28 mouse cellular contexts compared by ENCODE assay signal in the genomic region with DNA sequence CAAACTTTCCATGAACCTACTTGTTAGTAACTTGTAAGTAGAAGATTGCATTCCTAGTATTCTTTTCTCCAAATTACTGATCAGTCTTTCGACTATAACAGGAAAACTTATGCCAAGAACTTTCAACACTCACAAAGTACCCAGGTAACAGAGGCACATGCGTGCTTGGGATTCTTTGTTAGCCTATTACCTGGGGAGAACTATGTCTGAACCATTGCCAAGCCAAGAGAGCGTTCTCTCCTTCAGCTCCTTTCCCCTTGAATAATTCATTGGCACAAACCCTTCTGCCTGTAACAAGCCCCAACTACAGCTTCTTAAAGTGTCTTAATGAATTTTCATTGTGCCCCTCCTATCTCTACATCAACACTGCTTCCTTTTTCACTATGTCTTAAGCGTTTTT. TPM values are rescaled to one million over a fixed set of nuclear protein-coding genes. Genes with fewer than 3 reads are reported as not detected.
DNase-seq lines count a peak whose midpoint lies in the region; ATAC-seq lines count a peak whose summit lies in the region.
"Had no signal": no experiment of that assay in that cellular context is flagged by ENCODE, and none has a peak within 500 bp of the region (broad histone marks: within the 10 kb centered on the region; RNA-seq: fewer than 3 reads in every experiment).

No protein-coding gene starts in this region.

- H3K9ac ChIP-seq in embryonic facial prominence, embryonic 14.5 days (ENCODE audit: low read depth, low read length) = no peak overlapping the region
- H3K9ac ChIP-seq: forebrain, postnatal 0 days; heart, embryonic 15.5 days; hindbrain, embryonic 13.5 days; limb, embryonic 15.5 days; liver, embryonic 15.5 days; midbrain, embryonic 12.5 days; neural tube, embryonic 15.5 days had no signal

- H3K4me3 ChIP-seq in embryonic facial prominence, embryonic 14.5 days (ENCODE audit: low read depth, low read length) = no peak overlapping the region
- H3K4me3 ChIP-seq in embryonic facial prominence, embryonic 10.5 days = no peak overlapping the region
- H3K4me3 ChIP-seq: forebrain, embryonic 10.5 days; heart, embryonic 15.5 days; hindbrain, embryonic 13.5 days; limb, embryonic 15.5 days; liver, embryonic 15.5 days; midbrain, embryonic 12.5 days; neural tube, embryonic 15.5 days had no signal

- no peaks in the 10 kb centered on the region for H3K4me1 ChIP-seq in embryonic facial prominence, embryonic 14.5 days (ENCODE audit: control insufficient read depth, insufficient read depth, low read length)
- no peaks in the 10 kb centered on the region for H3K4me1 ChIP-seq in embryonic facial prominence, embryonic 10.5 days
- H3K4me1 ChIP-seq: limb, embryonic 15.5 days; liver, embryonic 15.5 days; neural tube, embryonic 15.5 days had no signal

- whole genome bisulfite sequencing in embryonic facial prominence, embryonic 14.5 days = 53% methylated on average over 4 of the region's 4 CpGs
- WGBS in embryonic facial prominence, embryonic 10.5 days = 72% methylated on average over 4 of the region's 4 CpGs

- H3K27ac ChIP-seq in embryonic facial prominence, embryonic 14.5 days (replicated peaks; ENCODE audit: low read depth, low read length) = no peak overlapping the region
- no peak overlapping the region for H3K27ac ChIP-seq in embryonic facial prominence, embryonic 10.5 days (replicated peaks)
- H3K27ac ChIP-seq: forebrain, embryonic 10.5 days; heart, embryonic 15.5 days; hindbrain, embryonic 13.5 days; limb, embryonic 15.5 days; liver, embryonic 15.5 days; midbrain, embryonic 12.5 days; neural tube, embryonic 15.5 days had no signal

- H3K27me3 ChIP-seq in embryonic facial prominence, embryonic 14.5 days (replicated peaks; ENCODE audit: control insufficient read depth, insufficient read depth, low read length) = no peaks in the 10 kb centered on the region
- H3K27me3 ChIP-seq in embryonic facial prominence, embryonic 10.5 days (replicated peaks; ENCODE audit: low read depth, poor library complexity, severe bottlenecking) = no peaks in the 10 kb centered on the region
- H3K27me3 ChIP-seq: heart, embryonic 15.5 days; limb, embryonic 15.5 days; liver, embryonic 15.5 days; neural tube, embryonic 15.5 days had no signal

- H3K9me3 ChIP-seq in embryonic facial prominence, embryonic 14.5 days (ENCODE audit: control insufficient read depth, low read length) = no peaks in the 10 kb centered on the region
- H3K9me3 ChIP-seq in embryonic facial prominence, embryonic 10.5 days = no peaks in the 10 kb centered on the region
- H3K9me3 ChIP-seq: forebrain, embryonic 10.5 days; heart, embryonic 15.5 days; hindbrain, embryonic 13.5 days; limb, embryonic 15.5 days; liver, embryonic 15.5 days; midbrain, embryonic 12.5 days; neural tube, embryonic 15.5 days had no signal

- no peak for ATAC-seq in embryonic facial prominence, embryonic 14.5 days (ENCODE audit: low read depth)
- ATAC-seq: forebrain, postnatal 0 days had no signal

- H3K36me3 ChIP-seq in embryonic facial prominence, embryonic 14.5 days (ENCODE audit: control insufficient read depth, insufficient read depth, low read length) = no peaks in the 10 kb centered on the region
- H3K36me3 ChIP-seq in embryonic facial prominence, embryonic 10.5 days (replicated peaks) = no peaks in the 10 kb centered on the region
- H3K36me3 ChIP-seq: forebrain, embryonic 10.5 days; heart, embryonic 15.5 days; hindbrain, embryonic 13.5 days; limb, embryonic 15.5 days; liver, embryonic 15.5 days; midbrain, embryonic 12.5 days; neural tube, embryonic 15.5 days had no signal

- peak; percentile 56 for DNase-seq in embryonic facial prominence, embryonic 14.5 days (ENCODE audit: low spot score)
- no peak for DNase-seq in embryonic facial prominence, embryonic 10.5 days (ENCODE audit: low spot score)
- peak; percentile 50 to 76 for DNase-seq in lung, adult 18-20 months
- no peak for DNase-seq in lung, postnatal 4 days
- DNase-seq in lung, postnatal 10 days = peak; percentile 34
- no peak for DNase-seq in cerebellum, postnatal 25 days
- DNase-seq in layer of hippocampus, postnatal 14 days (ENCODE audit: low spot score in 2 of 2) = no peak
- DNase-seq: adrenal gland, postnatal 10 days; cerebellum, adult 8-10 months; forebrain, postnatal 0 days; gastrocnemius, postnatal 36 days; heart, postnatal 36 days; left cerebral cortex, postnatal 4 days; thymus, adult 18-20 months; thymus, postnatal 36 days had no signal

- H3K4me2 ChIP-seq in embryonic facial prominence, embryonic 14.5 days (ENCODE audit: low read depth, low read length) = no peak overlapping the region
- H3K4me2 ChIP-seq: heart, embryonic 15.5 days; hindbrain, embryonic 13.5 days; limb, embryonic 15.5 days; liver, embryonic 15.5 days; midbrain, embryonic 12.5 days; neural tube, embryonic 15.5 days had no signal

RNA-seq across cellular contexts. Expression of a gene that starts 6.4 kb away (rescaled TPM):
- polyA plus RNA-seq in embryonic facial prominence, embryonic 14.5 days (2014; fragmentation: Nextera tagmentation; extraction: Ambion mirVana) = 0.14 TPM in 1 of 2 replicates, not detected in the other
- not detected in 2 replicates for polyA plus RNA-seq in embryonic facial prominence, embryonic 10.5 days (2016; fragmentation: Nextera tagmentation; extraction: Ambion mirVana)
- total RNA-seq in layer of hippocampus, postnatal 14 days (2021) = not detected
- total RNA-seq: adrenal gland, postnatal 10 days; forebrain, postnatal 0 days; gastrocnemius, postnatal 36 days; heart, adult 8-10 months; heart, postnatal 36 days; layer of hippocampus, postnatal 10 days; left cerebral cortex, adult 8-10 months; left cerebral cortex, postnatal 4 days; megakaryocyte, adult 5-6 weeks had no signal
- polyA plus RNA-seq: forebrain, embryonic 10.5 days; forebrain, postnatal 0 days; heart, embryonic 15.5 days; large intestine, adult 2 months; limb, embryonic 15.5 days; liver, embryonic 15.5 days; midbrain, embryonic 12.5 days; neural tube, embryonic 15.5 days; stomach, embryonic 16.5 days had no signal

Comparison
In these comparisons a context has a peak if more than half of its experiments do, and no peak if none do; other contexts are left out.
1. DNase-seq: peak in embryonic facial prominence, embryonic 14.5 days (single experiment), lung, adult 18-20 months (2 of 2) and lung, postnatal 10 days (single experiment); none in embryonic facial prominence, embryonic 10.5 days (single experiment), lung, postnatal 4 days (0 of 2), cerebellum, postnatal 25 days (0 of 2) and layer of hippocampus, postnatal 14 days (0 of 2).